11 mouse cellular contexts compared by ENCODE assay signal in the genomic region with DNA sequence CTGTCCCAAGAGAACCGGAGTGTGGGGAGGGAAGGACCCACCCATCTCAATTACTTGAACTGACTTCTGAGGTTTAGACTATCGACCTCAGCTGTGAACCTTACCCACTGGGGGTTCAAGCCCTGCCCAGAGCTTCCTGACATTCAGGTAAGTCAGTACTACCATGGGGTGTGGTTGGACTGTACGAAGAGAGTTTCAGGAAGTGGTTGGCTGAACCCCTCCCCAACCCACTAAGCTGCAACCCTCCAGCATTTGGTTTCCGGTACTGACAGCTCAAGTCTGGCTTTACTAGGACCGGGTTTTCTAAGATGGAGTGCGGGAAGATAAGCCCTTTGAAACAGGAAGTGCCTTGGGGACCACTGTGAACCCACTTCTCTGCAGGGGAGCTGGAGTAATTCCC. TPM values are rescaled to one million over a fixed set of nuclear protein-coding genes. Genes with fewer than 3 reads are reported as not detected.
DNase-seq lines count a peak whose midpoint lies in the region; ATAC-seq lines count a peak whose summit lies in the region.
"Had no signal": no experiment of that assay in that cellular context is flagged by ENCODE, and none has a peak within 500 bp of the region (broad histone marks: within the 10 kb centered on the region; RNA-seq: fewer than 3 reads in every experiment).

No protein-coding gene starts in this region.

- H3K9me3 ChIP-seq in kidney, embryonic 15.5 days (replicated peaks), result no peaks in the 10 kb centered on the region
- no peaks in the 10 kb centered on the region for H3K9me3 ChIP-seq in liver, embryonic 16.5 days (replicated peaks; ENCODE audit: control insufficient read depth, low read length)
- H3K9me3 ChIP-seq in hindbrain, embryonic 13.5 days, result no peaks in the 10 kb centered on the region
- no peaks in the 10 kb centered on the region for H3K9me3 ChIP-seq in hindbrain, embryonic 12.5 days (replicated peaks)
- H3K9me3 ChIP-seq: limb, embryonic 13.5 days had no signal

- DNase-seq in kidney, postnatal 14 days, result no peak
- peak; percentile 32 for DNase-seq in ZHBTc4 (ENCODE audit: low read depth, low spot score)
- peak; percentile 88 for DNase-seq in thymus, postnatal 0 days (ENCODE audit: low spot score)
- DNase-seq in frontal cortex, postnatal 14 days (ENCODE audit: low spot score in 2 of 2), result no peak
- DNase-seq: gastrocnemius, postnatal 14 days; right cerebral cortex, postnatal 25 days had no signal

- H3K4me3 ChIP-seq in kidney, embryonic 15.5 days (replicated peaks), result no peak overlapping the region
- no peak overlapping the region for H3K4me3 ChIP-seq in liver, embryonic 16.5 days (ENCODE audit: low read depth, low read length)
- H3K4me3 ChIP-seq in hindbrain, embryonic 13.5 days, result no peak overlapping the region
- no peak overlapping the region for H3K4me3 ChIP-seq in hindbrain, embryonic 12.5 days
- H3K4me3 ChIP-seq: limb, embryonic 13.5 days had no signal

- H3K4me2 ChIP-seq in kidney, embryonic 15.5 days, result no peak overlapping the region
- H3K4me2 ChIP-seq in liver, embryonic 16.5 days (ENCODE audit: low read depth, low read length), result peak overlapping the region; percentile 26
- no peak overlapping the region for H3K4me2 ChIP-seq in hindbrain, embryonic 13.5 days
- no peak overlapping the region for H3K4me2 ChIP-seq in hindbrain, embryonic 12.5 days (replicated peaks)
- H3K4me2 ChIP-seq: limb, embryonic 13.5 days had no signal

- peaks cover 24% of the 10 kb centered on the region for H3K27me3 ChIP-seq in kidney, embryonic 15.5 days
- peaks cover 16% of the 10 kb centered on the region for H3K27me3 ChIP-seq in liver, embryonic 16.5 days (ENCODE audit: control insufficient read depth, insufficient read depth, low read depth, low read length)
- peaks cover 33% of the 10 kb centered on the region for H3K27me3 ChIP-seq in hindbrain, embryonic 13.5 days
- peaks cover 18% of the 10 kb centered on the region for H3K27me3 ChIP-seq in hindbrain, embryonic 12.5 days

- H3K4me1 ChIP-seq in kidney, embryonic 15.5 days, result peaks cover 39% of the 10 kb centered on the region
- peaks cover 9% of the 10 kb centered on the region for H3K4me1 ChIP-seq in liver, embryonic 16.5 days (ENCODE audit: control insufficient read depth, low read depth, low read length)
- peaks cover 10% of the 10 kb centered on the region for H3K4me1 ChIP-seq in hindbrain, embryonic 13.5 days (replicated peaks)
- H3K4me1 ChIP-seq in hindbrain, embryonic 12.5 days, result peaks cover 7% of the 10 kb centered on the region

- no peak overlapping the region for H3K9ac ChIP-seq in kidney, embryonic 15.5 days
- no peak overlapping the region; the same call in 1 of the 2 replicates for H3K9ac ChIP-seq in liver, embryonic 16.5 days (ENCODE audit: low read depth, low read length)
- no peak overlapping the region for H3K9ac ChIP-seq in hindbrain, embryonic 13.5 days
- H3K9ac ChIP-seq in hindbrain, embryonic 12.5 days, result no peak overlapping the region
- H3K9ac ChIP-seq: limb, embryonic 13.5 days had no signal

- 49% methylated on average over 6 of the region's 6 CpGs for WGBS in kidney, embryonic 15.5 days
- WGBS in liver, embryonic 16.5 days (ENCODE audit: insufficient replicate concordance), result 7% methylated on average over 6 of the region's 6 CpGs
- 73% methylated on average over 6 of the region's 6 CpGs for WGBS in hindbrain, embryonic 13.5 days
- 75% methylated on average over 6 of the region's 6 CpGs for WGBS in hindbrain, embryonic 12.5 days

- H3K36me3 ChIP-seq in kidney, embryonic 15.5 days, result no peaks in the 10 kb centered on the region
- no peaks in the 10 kb centered on the region for H3K36me3 ChIP-seq in liver, embryonic 16.5 days (ENCODE audit: control insufficient read depth, insufficient read depth)
- no peaks in the 10 kb centered on the region for H3K36me3 ChIP-seq in hindbrain, embryonic 13.5 days
- H3K36me3 ChIP-seq in hindbrain, embryonic 12.5 days, result no peaks in the 10 kb centered on the region
- H3K36me3 ChIP-seq: limb, embryonic 13.5 days had no signal

- ATAC-seq in kidney, embryonic 15.5 days (replicated peaks; ENCODE audit: low FRiP score), result peak; percentile 7; the same call in 1 of the 2 replicates
- peak; percentile 7; the same call in 1 of the 2 replicates for ATAC-seq in liver, embryonic 16.5 days (ENCODE audit: low read depth)
- ATAC-seq in hindbrain, embryonic 13.5 days (ENCODE audit: low FRiP score), result no peak
- no peak for ATAC-seq in hindbrain, embryonic 12.5 days (ENCODE audit: low FRiP score)

- peak overlapping the region; percentile 87 for H3K27ac ChIP-seq in kidney, embryonic 15.5 days
- H3K27ac ChIP-seq in liver, embryonic 16.5 days (ENCODE audit: low read length), result peak overlapping the region; percentile 62; the same call in 1 of the 2 replicates
- no peak overlapping the region for H3K27ac ChIP-seq in hindbrain, embryonic 13.5 days
- no peak overlapping the region for H3K27ac ChIP-seq in hindbrain, embryonic 12.5 days
- H3K27ac ChIP-seq: limb, embryonic 13.5 days had no signal

RNA-seq across cellular contexts. Expression of gene Ggt1, which starts 4.0 kb away (rescaled TPM):
- polyA plus RNA-seq in kidney, embryonic 15.5 days (2015; fragmentation: Nextera tagmentation; extraction: Ambion mirVana), result 128 and 137 TPM in 2 replicates
- 27.7 and 40.9 TPM in 2 replicates for polyA plus RNA-seq in liver, embryonic 16.5 days (2015; fragmentation: Nextera tagmentation; extraction: Ambion mirVana)
- polyA plus RNA-seq in thymus, postnatal 0 days (2015; fragmentation: Nextera tagmentation; extraction: Ambion mirVana), result 0.90 and 1.5 TPM in 2 replicates
- 1.2 and 1.8 TPM in 2 replicates for polyA plus RNA-seq in hindbrain, embryonic 13.5 days (2015; fragmentation: Nextera tagmentation; extraction: Ambion mirVana)
- polyA plus RNA-seq in hindbrain, embryonic 12.5 days (2016; fragmentation: Nextera tagmentation; extraction: Ambion mirVana), result 1.1 and 2.0 TPM in 2 replicates

RNA-seq across cellular contexts. Expression of gene Lrrc75b, which starts 5.3 kb away (rescaled TPM):
- 3.0 and 3.1 TPM in 2 replicates for polyA plus RNA-seq in kidney, embryonic 15.5 days (2015; fragmentation: Nextera tagmentation; extraction: Ambion mirVana)
- polyA plus RNA-seq in liver, embryonic 16.5 days (2015; fragmentation: Nextera tagmentation; extraction: Ambion mirVana), result 0.05 and 0.06 TPM in 2 replicates
- 0.41 and 0.86 TPM in 2 replicates for polyA plus RNA-seq in thymus, postnatal 0 days (2015; fragmentation: Nextera tagmentation; extraction: Ambion mirVana)
- 24.8 and 27.3 TPM in 2 replicates for polyA plus RNA-seq in hindbrain, embryonic 13.5 days (2015; fragmentation: Nextera tagmentation; extraction: Ambion mirVana)
- 14.6 and 15.4 TPM in 2 replicates for polyA plus RNA-seq in hindbrain, embryonic 12.5 days (2016; fragmentation: Nextera tagmentation; extraction: Ambion mirVana)

RNA-seq across cellular contexts. Expression of gene Ggt5, which starts 23.7 kb away (rescaled TPM):
- 6.7 and 7.7 TPM in 2 replicates for polyA plus RNA-seq in kidney, embryonic 15.5 days (2015; fragmentation: Nextera tagmentation; extraction: Ambion mirVana)
- polyA plus RNA-seq in liver, embryonic 16.5 days (2015; fragmentation: Nextera tagmentation; extraction: Ambion mirVana), result 0.77 and 0.98 TPM in 2 replicates
- polyA plus RNA-seq in thymus, postnatal 0 days (2015; fragmentation: Nextera tagmentation; extraction: Ambion mirVana), result 11.9 and 12.0 TPM in 2 replicates
- polyA plus RNA-seq in hindbrain, embryonic 13.5 days (2015; fragmentation: Nextera tagmentation; extraction: Ambion mirVana), result 1.9 TPM in 2 replicates
- polyA plus RNA-seq in hindbrain, embryonic 12.5 days (2016; fragmentation: Nextera tagmentation; extraction: Ambion mirVana), result 1.1 and 2.1 TPM in 2 replicates

RNA-seq across cellular contexts. Expression of gene Gucd1, which starts 47.7 kb away (rescaled TPM):
- polyA plus RNA-seq in kidney, embryonic 15.5 days (2015; fragmentation: Nextera tagmentation; extraction: Ambion mirVana), result 44.2 and 46.0 TPM in 2 replicates
- 64.4 and 69.3 TPM in 2 replicates for polyA plus RNA-seq in liver, embryonic 16.5 days (2015; fragmentation: Nextera tagmentation; extraction: Ambion mirVana)
- polyA plus RNA-seq in thymus, postnatal 0 days (2015; fragmentation: Nextera tagmentation; extraction: Ambion mirVana), result 17.5 and 18.2 TPM in 2 replicates
- 22.3 and 22.9 TPM in 2 replicates for polyA plus RNA-seq in hindbrain, embryonic 13.5 days (2015; fragmentation: Nextera tagmentation; extraction: Ambion mirVana)
- 24.9 and 26.8 TPM in 2 replicates for polyA plus RNA-seq in hindbrain, embryonic 12.5 days (2016; fragmentation: Nextera tagmentation; extraction: Ambion mirVana)

RNA-seq across cellular contexts. Expression of gene Snrpd3, which starts 48.1 kb away (rescaled TPM):
- 175 and 183 TPM in 2 replicates for polyA plus RNA-seq in kidney, embryonic 15.5 days (2015; fragmentation: Nextera tagmentation; extraction: Ambion mirVana)
- polyA plus RNA-seq in liver, embryonic 16.5 days (2015; fragmentation: Nextera tagmentation; extraction: Ambion mirVana), result 56.9 and 61.7 TPM in 2 replicates
- polyA plus RNA-seq in thymus, postnatal 0 days (2015; fragmentation: Nextera tagmentation; extraction: Ambion mirVana), result 149 and 167 TPM in 2 replicates
- 148 and 153 TPM in 2 replicates for polyA plus RNA-seq in hindbrain, embryonic 13.5 days (2015; fragmentation: Nextera tagmentation; extraction: Ambion mirVana)
- 146 and 169 TPM in 2 replicates for polyA plus RNA-seq in hindbrain, embryonic 12.5 days (2016; fragmentation: Nextera tagmentation; extraction: Ambion mirVana)

Comparison
In these comparisons a context has a peak if more than half of its experiments do, and no peak if none do; other contexts are left out.
1. ATAC-seq: peak in kidney, embryonic 15.5 days (single experiment) and liver, embryonic 16.5 days (single experiment); none in hindbrain, embryonic 13.5 days (single experiment) and hindbrain, embryonic 12.5 days (single experiment).
2. H3K27ac ChIP-seq: peak in kidney, embryonic 15.5 days (single experiment) and liver, embryonic 16.5 days (single experiment); none in hindbrain, embryonic 13.5 days (single experiment) and hindbrain, embryonic 12.5 days (single experiment).
3. DNase-seq: peak in ZHBTc4 (single experiment) and thymus, postnatal 0 days (single experiment); none in kidney, postnatal 14 days (single experiment) and frontal cortex, postnatal 14 days (0 of 2).